Mouse (Mus musculus) layer of hippocampus, adult 8-10 months (tissue): ENCODE results near the gene Ascc1. TPM values are rescaled to one million over a fixed set of nuclear protein-coding genes. Genes with fewer than 3 reads are reported as not detected.
A peak's percentile ranks its signal among the peaks of the same experiment; 100 is the strongest.

Experiments used
- DNase-seq, 2 experiments: peaks; one replicate each; pipeline ENCODE4 v3.0.0; 2022; ENCODE audit warnings: low spot score in 2 of 2
- total RNA-seq, 4 experiments: library from RNA; stranded (reverse); gene quantifications; 2 replicates each; pipeline ENCODE4 v1.2.4; 2022

The Ascc1 gene
- total RNA-seq = 10 to 100 TPM; 17.0 to 19.1 (median 17.7) TPM

DNA sequence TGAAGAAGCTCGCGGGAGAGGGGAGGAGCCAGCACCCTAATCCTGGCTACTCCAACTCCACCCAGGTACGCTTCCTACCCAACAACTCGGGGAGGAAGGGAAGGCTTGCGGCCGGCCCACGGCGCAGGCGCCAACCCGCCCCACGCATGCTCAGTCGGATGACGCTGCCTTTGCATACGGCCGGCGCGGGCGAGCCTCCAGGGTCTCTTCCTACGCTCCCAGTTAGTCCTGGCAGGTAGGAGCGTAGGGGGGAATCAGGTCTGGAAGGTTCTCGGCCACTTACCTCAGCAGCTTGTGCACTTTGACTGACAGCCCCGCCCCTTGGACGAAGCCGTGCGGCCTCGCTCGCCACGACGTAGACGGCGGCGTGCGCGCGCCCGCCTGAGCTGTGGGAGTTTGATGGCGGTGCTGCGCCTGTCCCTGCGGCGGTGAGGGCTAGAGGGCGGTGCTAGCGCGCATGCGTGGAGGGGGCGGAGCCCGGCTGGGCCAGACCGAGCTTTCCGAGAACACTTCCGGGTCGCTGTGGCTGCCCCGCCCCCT lies at the start of gene Ascc1, which contains the start of gene Anapc16:
Gene Ascc1, plus strand, starts transcription at position 133 of the 540 bp plus-strand sequence.
Gene Anapc16, minus strand, starts transcription at position 463 of the 540 bp plus-strand sequence.
- DNase-seq = peak; percentile 92 to 96

DNA sequence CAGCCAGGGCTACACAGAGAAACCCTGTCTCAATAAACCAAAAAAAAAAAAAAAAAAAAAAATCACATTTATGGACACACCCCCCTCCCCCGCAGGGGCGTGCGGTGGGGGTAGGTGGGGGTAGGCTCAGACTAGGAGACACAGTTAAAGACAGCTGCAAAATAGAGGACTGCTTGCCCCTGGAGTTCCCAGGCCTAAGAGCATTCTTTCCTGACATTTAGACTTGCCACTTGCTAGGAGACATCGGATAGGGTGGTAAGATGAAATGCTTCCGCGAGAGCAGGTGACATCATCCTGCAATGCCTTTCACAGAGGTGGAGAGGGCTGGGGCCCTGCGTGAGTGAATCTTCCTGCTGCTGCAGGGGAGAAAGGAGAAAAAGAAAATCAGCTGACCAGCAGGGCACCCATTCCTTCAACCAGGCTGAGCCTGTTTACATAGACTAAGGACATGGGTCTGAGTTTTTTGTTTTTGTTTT lies 49.0 kb upstream of the Ascc1 start:
- DNase-seq = no peak

DNA sequence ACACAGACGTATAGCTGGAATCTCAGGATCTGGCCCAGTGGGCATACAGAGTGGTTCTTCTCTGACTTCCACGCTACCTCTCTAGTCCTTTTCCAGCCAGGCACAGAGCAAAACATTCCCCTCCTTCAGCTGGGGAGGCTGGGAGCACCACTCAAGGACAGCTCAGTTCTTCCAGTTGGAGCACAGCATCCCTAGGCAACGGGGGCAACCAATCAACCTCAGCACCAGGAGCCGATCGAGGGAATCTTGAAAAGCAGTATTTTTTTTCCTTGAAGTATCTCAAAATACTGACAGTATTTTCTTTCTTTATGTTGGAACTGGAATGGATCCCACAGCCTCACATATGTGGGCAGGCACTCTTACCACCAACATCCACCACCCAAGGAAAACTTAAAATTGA lies 45.9 kb upstream of the Ascc1 start:
- no peak for DNase-seq

DNA sequence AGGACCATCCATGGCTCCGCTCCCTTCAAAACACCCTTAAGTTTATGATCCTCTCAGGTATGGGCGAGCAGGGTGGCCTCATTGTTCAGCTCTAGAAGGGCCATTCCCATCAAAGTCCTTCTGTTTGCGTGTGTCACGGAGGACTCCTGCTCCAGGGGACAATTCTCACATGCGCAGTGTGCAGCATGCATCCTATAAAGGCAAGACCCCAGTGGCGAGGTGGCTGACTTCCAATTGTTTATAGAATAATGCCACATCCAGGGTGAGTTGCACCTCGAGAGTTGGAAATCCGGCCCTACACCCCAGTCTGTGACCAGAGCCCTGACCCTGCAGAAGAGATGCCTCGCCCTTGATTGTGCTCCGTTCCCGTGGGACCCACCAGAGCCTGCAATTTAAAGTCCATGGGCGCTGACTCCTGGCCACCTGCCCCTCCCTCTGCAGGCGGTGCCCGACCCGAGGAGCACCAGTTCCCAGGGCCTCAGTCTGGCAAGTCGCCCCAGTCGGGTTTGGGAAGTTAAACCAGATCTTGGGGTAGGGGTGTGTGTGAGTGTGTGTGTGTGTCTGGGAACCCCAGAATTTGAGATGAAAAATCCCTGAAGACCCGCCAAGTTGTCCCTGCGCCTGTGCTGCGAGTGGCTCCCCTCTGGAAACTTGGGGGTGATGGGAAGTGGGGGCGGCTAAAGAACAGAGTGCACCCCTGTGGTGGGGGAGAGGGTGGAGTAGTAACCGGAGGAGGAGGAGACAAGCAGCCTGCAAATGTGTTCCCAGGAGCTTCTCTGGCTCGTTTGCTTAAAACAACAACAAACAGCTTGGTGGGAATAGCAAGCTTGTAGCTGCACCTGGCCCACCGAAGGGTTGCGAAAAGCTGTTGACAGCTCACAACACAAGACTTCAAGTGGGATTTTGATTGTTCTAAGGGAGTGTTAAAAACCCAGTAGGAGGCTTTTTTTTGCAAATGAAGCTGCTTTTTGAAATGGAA lies 45.1 kb upstream of the Ascc1 start:
- DNase-seq = peak in 1 of 2 experiments; percentile 61

DNA sequence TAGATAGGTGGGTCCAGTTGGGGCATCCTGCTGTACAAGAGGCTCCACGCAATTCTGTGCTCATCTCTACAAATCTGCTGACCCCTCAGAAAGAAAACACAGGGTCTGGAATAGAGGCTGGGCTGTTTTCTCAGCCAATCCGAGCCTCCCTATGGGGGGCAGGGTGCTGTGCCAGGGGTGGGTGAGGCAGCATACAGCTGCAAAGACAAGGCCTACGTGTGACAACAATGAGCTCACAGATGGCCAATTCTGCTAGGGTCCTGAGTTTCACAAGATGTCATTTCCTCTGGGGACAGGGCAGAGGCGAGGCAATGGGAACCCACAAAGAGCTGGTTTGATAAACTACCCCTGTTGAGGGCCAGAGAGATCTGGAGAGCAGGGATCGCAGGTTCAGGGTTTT lies 44.1 kb upstream of the Ascc1 start:
- peak in 1 of 2 experiments; percentile 80 for DNase-seq

DNA sequence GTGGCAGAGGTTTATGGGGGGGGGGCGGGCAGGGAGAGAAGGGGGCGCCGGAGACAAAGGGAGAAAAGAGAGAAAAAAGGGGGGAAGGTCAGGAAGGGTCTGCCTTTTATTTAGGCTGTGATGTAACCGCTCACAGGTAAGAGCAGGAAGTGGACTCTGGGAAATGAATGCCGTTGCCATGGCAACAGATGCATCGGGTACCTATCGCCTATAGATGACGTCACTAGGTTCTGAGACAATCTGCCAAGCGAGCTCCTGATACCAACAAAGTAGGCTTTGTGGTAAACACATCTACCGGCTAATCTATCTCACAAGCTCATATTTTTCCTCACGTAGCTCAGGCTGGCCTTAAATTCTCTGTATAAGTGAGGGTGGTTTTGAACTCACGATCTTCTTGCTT lies 43.1 kb upstream of the Ascc1 start:
- no peak for DNase-seq

DNA sequence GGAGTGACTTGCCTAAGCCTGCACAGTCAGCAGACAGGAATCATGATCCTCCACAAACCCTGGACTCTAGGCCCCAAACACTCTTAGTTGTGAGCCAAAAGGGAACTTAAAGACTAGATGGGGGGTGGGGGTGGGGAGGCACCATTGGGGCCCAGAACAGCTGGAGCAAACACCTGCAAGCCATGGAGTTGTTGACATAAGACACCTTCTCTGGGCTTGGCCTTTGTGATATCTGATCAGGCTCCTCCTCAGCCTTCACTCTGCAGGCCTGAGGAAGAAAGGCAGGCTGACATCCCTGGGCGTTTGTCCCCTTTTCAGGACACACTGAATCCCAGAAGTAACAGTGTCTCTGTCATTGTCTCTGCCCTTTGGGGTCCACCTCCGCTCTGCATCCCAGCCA lies 39.0 kb upstream of the Ascc1 start:
- no peak for DNase-seq

DNA sequence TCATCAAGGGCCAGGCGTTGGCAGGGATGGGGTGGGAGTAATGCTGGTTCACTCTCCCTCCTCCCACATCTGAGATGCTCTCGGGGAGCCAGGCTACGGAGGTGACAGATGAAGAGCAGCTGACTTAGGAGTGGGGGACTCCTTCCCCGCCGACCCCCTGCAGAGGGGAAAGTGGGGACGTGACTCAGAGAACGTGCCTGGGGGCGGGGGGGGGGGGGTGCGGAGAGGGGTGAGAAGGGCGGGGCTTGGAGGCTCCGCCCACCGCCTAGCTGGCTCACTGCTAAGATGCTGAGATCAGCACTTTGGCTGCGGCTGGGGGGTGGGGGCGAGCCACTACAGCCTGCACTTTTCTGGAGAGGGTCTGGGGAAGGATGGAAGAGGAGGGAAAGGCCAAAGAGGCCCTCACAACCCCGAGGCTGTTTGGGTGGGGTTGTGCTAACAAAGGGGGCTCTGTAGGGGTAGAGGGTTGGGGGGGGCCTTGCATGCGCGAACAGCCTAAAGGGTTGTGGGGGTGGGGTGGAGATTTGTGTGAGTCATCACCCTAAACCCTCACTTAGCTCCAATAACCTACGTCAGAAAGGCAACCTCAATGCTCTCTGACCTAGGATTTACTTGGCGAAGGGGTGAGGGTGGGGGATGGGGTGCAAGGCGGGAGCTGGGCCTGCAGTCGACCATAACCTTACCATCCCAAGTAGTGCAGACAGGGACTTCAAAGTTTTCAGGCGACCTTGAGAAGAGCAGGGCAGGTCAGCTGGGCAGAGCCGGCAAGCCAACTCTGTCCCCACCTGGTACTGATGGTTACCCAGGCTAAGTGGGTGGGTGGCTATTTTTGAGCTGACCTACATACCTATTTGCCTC lies 37.9 kb upstream of the Ascc1 start:
- DNase-seq = no peak

DNA sequence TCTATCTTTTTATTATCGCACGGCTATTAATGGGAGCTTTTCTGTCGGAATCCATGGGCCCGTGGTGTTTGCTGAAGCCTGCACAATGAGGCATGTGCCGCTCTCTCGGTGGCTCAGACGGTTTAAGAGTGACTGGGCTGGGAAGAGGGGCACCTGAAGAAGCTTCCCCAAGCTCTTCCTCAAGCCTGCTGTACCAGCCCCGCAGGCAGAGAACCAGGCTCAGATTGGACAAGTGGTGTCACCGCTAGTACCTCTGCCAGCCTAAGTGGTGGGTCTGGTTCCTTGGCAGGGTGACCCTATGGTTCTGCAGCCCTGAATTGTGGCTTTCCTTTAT lies 37.3 kb upstream of the Ascc1 start:
- DNase-seq = no peak

DNA sequence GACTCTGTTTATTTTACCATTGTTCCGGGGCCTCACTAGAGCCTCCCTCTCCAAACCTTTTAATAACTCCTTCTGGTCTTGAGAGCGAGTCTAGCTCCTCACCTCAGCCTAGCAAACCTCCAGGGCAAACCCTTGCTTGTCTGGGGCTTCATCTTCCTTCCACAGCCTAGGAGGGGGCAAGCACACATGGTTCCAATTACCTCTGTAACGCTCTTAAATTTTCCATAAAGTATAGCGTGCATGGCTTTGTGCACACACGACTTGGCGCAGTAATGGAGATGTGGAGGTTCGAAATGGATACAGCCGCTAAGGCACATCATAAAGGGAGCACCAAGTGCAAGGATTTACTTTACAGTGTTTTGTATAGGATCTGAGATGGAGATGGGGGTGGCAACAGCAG lies 36.8 kb upstream of the Ascc1 start:
- no peak for DNase-seq

DNA sequence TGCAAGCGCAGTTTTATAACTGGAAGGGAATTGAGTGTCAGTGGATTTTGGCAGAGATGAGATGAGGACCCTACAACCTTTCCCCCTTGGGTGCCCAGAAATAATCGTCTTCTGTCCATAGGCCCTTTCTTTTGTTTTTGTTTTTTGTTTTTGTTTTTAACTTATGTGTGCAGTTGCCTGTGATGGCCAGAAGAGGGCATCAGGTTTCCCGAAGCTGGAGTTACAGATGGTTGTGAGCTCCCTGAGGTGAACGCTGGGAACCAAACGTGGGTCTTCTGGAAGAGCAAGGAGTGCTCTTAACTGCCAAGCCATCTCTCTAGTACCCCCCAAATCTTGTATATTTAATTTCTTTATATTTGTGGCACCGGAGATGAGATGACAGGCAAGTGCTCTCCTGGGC lies 35.9 kb upstream of the Ascc1 start:
- DNase-seq = no peak

DNA sequence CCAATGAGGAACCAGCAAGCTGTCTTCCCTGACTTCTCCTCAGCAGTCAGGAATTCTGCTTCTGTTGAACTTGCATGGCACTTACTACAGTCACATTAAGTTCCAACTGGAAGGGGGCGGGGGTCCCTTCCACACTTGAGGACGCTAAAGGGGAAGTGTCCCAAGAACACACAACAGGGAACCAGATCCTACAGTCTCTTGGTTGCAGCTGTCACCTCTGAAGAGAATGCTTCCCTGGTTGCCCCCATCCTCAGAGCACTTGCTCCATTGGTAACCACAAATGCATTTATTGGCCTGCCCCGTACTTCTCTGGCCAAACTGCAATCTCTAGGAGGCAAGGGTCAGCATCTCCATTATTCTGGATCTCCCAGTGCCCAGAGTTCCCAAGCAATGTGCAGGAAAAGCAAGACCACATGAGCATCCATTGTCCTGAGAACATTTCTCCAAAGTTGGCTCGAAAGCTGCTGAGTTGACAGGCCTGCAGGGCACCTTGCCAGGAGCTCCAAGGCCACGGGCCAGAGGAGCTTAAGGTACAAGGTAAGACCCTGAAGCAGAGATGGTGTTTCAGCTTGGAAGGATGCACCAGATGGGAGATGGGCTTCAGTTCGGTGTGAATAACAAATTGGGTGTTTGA lies 35.2 kb upstream of the Ascc1 start:
- no peak for DNase-seq

DNA sequence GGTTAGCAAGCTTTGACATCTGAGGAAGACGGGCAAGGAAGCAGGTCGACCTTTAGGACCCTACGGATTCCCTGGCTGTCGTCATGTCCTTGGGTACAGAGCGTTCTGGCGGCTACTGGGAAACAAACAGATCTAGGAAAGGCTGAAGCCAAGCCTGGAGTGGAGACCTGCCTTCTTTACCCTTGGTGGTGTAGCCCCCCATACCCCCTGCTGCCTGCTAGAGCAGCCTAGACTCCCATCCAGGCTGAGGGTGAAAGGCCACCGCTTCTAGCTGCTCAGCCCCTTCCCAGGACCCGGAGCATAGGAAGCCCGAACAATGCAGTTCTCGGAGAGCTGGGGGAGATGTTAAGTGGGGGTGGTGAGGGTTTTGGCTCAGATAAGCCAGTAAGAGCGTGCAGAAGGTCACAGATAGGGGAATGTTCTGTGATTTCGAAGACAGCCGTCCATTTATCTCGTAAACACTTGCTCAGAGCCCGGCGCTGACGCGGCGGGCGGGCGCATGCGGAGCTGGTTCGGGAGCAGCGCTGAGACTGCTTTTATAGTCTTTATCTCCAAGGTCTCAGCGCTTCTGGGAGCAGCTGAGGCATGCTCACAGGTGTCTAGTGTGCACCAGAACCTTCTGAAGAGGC lies 32.7 kb upstream of the Ascc1 start:
- DNase-seq = peak; percentile 64 to 78

DNA sequence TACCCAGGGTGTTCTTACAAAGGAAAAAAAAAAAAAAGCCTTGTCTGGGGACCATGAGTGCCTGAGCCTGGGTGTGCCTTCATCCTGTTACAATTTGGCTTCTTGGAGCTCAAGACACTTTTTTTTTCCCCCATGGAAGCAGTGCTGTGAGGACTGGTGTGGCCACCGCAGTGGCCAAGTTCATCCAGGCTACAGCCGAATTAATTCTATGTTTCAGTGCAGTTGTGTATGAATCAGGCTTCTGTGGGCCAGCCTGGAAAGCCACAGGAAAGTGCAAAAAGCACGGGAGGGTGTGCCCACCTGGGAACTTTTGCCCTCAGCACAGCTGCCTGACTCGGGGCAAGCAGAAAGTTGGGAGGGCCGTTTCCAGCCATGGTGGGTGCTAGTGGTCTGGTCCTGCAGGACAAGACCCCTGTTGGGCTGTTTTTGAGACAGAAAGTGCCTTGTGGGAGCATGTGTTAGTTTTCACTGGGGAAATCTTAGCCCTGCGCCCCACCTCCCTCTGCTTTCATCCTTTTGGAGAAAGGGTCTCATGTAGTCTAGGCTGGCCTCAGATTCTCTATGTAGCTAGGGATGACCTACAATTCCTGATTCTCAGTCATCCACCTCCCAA lies 32.0 kb upstream of the Ascc1 start:
- DNase-seq = no peak

DNA sequence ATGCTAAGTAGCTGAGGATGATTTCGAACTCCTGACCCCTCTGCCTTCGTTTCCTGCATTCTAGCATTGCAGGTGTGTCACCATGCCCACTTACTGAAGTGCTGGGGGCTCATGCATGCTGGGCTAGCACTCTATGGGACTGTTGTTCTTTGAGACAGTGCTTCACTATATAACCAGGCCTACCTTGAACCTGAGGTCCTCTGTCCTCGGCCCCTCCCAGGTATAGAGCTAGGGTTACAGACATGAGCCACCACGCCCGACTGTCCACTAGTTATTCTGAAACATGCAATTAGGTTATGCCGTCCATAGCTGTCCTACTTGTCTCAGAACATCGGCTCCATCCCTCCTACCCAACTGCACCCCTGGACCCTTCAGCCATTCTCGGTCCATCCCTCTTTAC lies 30.8 kb upstream of the Ascc1 start:
- DNase-seq = no peak

DNA sequence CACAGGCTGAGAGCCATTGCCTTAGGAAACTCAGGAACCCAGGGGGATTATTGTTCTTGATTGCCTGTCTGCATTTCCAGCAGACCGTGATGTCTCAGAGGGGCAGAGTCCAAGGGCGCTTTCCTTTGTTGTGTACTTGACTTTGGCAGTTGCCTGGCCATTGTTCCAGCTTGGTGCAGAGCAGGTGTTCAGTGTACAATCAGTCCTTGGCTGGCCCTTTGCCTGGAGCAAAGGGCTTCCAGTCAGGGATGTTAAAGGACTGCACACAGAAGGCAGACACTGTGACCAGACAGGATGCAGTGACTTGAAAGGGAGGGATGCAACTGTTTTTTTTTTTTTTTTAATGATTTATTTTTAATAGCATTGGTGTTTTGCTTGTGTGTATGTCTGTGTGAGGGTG lies 30.1 kb upstream of the Ascc1 start:
- DNase-seq = no peak

DNA sequence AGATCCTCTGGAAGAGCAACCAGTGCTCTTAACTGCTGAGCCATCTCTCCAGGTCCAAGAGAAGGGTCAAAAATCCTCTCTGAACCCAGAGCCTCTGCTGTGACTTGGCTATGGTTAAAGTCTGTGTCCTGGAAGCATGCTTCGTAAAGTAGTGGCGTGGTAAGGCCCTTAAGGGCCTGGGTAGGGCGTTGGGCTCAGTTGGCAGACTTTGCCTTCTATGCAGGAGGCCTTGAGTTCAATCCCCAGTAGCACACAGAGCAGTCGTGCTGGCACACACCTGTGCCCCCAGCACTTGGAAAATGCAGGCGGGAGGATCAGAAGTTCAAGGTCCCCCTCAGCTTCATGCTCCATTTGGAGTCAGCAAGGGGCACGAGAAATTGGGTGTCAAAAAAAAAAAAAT lies 29.6 kb upstream of the Ascc1 start:
- no peak for DNase-seq

DNA sequence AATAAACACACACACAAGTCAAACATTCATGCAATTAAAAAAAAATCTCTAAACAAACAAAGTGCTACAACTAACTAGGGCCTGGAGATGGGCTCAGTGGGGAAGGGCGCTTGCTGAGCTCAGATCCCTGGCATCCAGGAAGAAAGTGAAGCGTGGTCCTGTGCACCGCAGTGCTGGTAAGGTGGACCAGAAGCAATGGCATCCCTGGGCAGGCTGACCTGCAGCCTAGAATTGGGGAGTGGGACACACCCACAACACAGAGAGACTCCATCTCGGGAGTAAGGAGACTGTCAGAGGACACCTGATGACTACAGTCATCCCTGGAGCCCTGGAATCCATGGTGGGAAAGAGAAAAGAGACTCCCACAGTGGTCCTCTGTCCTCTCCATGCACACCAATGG lies 29.2 kb upstream of the Ascc1 start:
- DNase-seq = no peak

DNA sequence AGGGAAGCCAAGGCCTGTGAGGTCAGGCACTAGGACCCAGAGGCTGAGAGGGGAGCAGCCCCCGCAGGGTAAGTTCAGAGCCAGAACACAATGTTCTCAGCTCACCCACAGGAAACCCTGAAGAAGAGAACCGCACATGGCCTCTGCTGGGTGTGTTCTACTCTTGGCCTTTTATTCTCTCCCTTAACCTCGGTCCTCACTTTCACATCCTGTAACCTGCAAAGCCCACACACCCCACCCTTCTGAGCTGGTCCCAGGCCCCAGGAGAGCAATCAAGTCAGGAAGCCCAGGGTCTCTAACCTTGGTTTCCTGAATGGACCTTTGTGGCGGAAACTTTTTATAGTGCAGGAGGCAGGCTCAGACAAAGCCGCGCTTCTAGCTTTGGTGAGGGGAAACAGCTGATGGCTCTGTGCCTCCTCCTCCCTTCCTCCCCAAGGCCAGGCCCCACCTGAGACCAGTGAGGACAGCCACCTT lies 28.4 kb upstream of the Ascc1 start:
- DNase-seq = no peak

DNA sequence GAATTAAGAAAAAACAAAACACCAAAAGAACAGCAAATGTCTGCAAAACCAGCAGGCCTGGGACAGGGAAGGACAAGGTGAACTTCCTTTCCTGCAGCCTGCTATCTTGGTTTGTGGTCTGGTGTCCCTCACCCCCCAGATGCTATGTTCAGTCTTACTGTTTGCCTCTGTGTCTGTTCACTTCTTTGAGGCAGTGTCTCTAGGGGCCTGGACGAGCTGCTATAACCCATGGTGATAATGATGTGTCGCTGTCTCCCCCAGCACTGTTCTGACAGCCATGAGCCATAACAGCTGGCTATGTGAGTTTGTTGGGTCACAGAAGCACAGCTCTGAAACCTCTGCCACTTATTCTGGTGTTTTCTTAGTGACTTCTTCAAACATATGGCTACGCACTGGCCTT lies 27.8 kb upstream of the Ascc1 start:
- DNase-seq = no peak
